Mouse (Mus musculus) heart, embryonic 10.5 days (tissue): Measurements from ENCODE around the gene Exosc7. TPM values are rescaled to one million over a fixed set of nuclear protein-coding genes. Genes with fewer than 3 reads are reported as not detected.

Experiments used
- DNase-seq: peaks from one replicate; pipeline ENCODE4 v3.0.0-alpha.2; 2017; ENCODE audit warnings: low spot score
- H3K27ac ChIP-seq: fragments of 300-500 bp; sonication (generic); 2 replicates; pipeline ENCODE4 v1.5.1; 2016; ENCODE audit warnings: mild to moderate bottlenecking
- H3K27me3 ChIP-seq: fragments of 300-500 bp; sonication (generic); 2 replicates; pipeline ENCODE4 v1.6.1; 2016; ENCODE audit warnings: mild to moderate bottlenecking; ENCODE audit not compliant: poor library complexity, insufficient read depth, severe bottlenecking
- H3K36me3 ChIP-seq: fragments of 300-500 bp; sonication (generic); 2 replicates; pipeline ENCODE4 v1.6.1; 2016; ENCODE audit warnings: mild to moderate bottlenecking, moderate library complexity
- H3K4me1 ChIP-seq: fragments of 300-500 bp; sonication (generic); 2 replicates; pipeline ENCODE4 v1.6.1; 2016; ENCODE audit warnings: mild to moderate bottlenecking
- H3K4me3 ChIP-seq: fragments of 300-500 bp; sonication (generic); 2 replicates; pipeline ENCODE4 v1.5.1; 2016; ENCODE audit warnings: mild to moderate bottlenecking, moderate library complexity
- H3K9me3 ChIP-seq: fragments of 300-500 bp; sonication (generic); 2 replicates; pipeline ENCODE4 v1.6.1; 2016; ENCODE audit warnings: mild to moderate bottlenecking, moderate library complexity
- WGBS: fragments of 180-500 bp; shearing (Covaris S2); methylation state at CpG from one replicate; pipeline ENCODE4 v1.1.7; 2016; 5-methylcytosine and 5-hydroxymethylcytosine counted together
- polyA plus RNA-seq: library from polyadenylated mRNA; unstranded; fragments of >200 nt; fragmentation: Nextera tagmentation; extraction: Ambion mirVana; gene quantifications from 2 replicates; pipeline ENCODE4 v1.2.1, GENCODE M21; 2016

The Exosc7 gene
- polyA plus RNA-seq: 102 and 138 TPM in 2 replicates

DNA sequence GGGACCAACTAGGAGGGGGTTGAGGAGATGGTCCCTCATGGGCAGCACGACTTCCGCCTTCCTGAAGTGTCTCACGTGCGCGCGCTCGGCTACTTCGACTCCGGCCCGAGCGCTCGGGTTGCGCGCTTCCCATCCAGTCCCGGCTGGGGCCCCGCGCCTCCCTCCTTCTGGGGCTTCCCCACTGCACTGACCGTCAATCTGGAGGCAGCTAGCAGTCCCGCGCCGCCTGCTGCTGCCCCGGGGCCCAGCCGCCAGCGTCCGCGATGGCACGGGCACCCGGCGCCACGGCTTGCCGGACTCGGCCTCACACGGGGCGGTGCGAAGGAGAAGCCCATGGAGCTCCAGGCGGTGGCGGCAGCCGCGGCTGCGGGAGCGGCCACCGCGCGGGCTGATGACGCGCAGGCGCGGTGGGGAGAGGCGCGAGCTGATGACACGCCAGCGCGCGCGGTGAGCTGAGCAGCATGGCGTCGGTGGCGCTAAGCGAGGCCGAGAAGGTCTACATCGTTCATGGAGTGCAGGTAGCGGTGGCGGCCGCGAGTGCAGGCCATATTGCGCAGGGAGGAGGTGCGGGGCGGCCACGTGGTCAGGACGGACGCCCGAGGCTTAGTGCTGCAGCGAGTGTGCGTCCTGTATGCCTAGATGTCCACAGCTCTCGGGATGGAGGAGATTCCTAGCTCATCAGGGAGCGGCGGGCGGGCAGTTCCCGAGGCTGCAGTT is at the start of gene Exosc7, which contains the start of gene Zdhhc3:
TSS of gene Exosc7 (plus strand) at position 411 of the 717 bp plus-strand sequence.
TSS of gene Zdhhc3 (minus strand) at position 401 of the 717 bp plus-strand sequence.
- H3K4me1 ChIP-seq: peaks cover 17% of the 10 kb centered on the region; the same call in 1 of the 2 replicates
- peak within 1 kb of the TSS; percentile 88 for H3K4me3 ChIP-seq
- no peaks in the 10 kb centered on the region for H3K27me3 ChIP-seq
- no peaks in the 10 kb centered on the region for H3K9me3 ChIP-seq
- peak within 1 kb of the TSS; percentile 97 for H3K27ac ChIP-seq
- under 1% methylated on average over 79 of the region's 79 CpGs for WGBS
- peak; percentile 93 for DNase-seq
- peaks cover 18% of the 10 kb centered on the region for H3K36me3 ChIP-seq

DNA sequence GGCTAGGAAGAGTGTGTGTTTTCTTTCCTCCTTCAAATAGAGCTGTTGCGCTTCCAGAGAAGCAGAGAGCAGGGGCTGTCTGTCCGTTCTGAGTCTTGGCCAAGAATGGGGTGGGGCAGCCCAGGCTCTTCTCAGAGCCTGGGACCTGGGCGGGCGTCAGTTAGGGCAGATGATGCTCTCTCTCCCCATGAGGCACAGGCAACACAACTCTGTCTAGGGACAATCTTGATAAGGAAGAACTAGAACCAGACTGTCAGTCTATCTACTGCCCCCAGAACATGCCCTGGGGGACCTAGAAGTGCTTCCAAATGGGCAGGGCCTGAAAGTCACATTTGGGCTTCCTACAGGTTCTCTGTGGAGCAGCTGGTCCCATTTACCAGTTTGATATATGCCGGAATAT is 33.9 kb upstream of the Exosc7 start:
- H3K4me1 ChIP-seq: no peaks in the 10 kb centered on the region
- H3K27ac ChIP-seq: no peak overlapping the region
- H3K9me3 ChIP-seq: no peaks in the 10 kb centered on the region
- no peaks in the 10 kb centered on the region for H3K27me3 ChIP-seq
- DNase-seq: no peak
- no peak overlapping the region for H3K4me3 ChIP-seq
- peaks cover 94% of the 10 kb centered on the region for H3K36me3 ChIP-seq
- 83% methylated on average over 5 of the region's 5 CpGs for WGBS

DNA sequence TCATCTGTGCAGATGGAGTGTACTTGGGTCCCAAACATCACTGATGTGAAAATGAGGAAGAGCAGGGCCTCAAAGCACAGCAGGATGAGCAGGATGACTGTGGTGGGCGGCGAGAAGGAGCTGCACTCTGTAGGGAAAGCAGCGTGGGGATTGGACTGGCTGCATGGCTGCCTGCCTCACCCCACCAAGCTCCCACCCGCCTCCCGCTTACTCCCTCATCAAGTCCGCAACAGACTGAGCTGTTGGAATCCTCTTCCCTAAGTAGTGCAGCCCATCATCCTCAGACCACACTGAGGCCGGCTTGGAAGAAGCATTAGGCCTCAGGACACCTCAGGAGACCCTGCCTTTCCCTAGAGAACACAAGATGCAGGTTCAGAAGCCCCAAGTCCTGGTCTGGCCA is 32.7 kb upstream of the Exosc7 start:
- no peaks in the 10 kb centered on the region for H3K4me1 ChIP-seq
- H3K36me3 ChIP-seq: peaks cover 96% of the 10 kb centered on the region
- no peaks in the 10 kb centered on the region for H3K27me3 ChIP-seq
- H3K9me3 ChIP-seq: no peaks in the 10 kb centered on the region
- 92% methylated on average over 7 of the region's 7 CpGs for WGBS
- H3K4me3 ChIP-seq: no peak overlapping the region
- no peak overlapping the region for H3K27ac ChIP-seq
- no peak for DNase-seq

DNA sequence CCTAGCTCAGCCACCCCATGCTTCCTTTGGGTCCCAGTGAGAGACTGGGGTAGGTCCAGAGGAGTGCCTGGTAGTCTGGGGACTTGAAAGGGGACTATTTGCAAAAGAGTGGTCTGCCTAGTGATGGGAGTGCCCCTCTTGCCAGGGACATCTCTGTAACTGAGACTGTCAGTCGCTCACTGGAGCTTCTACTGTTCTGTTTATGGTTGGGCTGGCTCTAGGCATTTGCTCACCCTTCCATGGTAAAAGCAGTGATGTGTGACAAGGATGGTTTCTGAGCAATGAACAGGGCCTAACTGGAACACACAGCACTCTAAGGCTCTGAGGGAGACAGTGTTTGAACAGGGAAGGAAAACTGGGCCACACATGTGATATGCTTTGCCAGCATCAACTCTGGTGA is 32.2 kb upstream of the Exosc7 start:
- Histone ChIP-seq H3K27ac (no peak overlapping the region), H3K9me3 (no peaks in the 10 kb centered on the region), H3K4me1 (no peaks in the 10 kb centered on the region), H3K4me3 (no peak overlapping the region), H3K36me3 (peaks cover 96% of the 10 kb centered on the region), H3K27me3 (no peaks in the 10 kb centered on the region)
- WGBS: 76% methylated on average over 1 of the region's 1 CpGs
- DNase-seq: no peak

DNA sequence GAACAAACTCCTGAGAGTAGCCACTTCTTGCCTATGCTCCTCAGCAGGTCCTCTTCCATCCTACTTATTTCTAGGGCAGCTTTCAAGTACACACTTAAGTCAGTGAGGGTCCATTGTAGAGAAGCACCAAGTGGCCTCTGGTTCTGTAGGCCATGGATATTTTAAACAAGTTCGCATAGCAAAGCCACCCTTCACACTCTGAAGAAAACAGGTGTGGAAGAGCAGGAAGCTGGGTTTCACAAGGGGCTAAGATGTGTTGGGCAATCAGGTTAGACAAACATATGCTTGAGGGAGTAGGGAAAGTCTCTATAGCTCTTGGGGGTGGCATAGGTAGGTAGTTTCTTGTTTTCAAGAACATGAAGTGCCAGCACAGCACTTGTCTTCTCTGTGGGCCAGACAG is 27.6 kb upstream of the Exosc7 start:
- DNase-seq: no peak
- peaks cover 98% of the 10 kb centered on the region for H3K36me3 ChIP-seq
- no peaks in the 10 kb centered on the region for H3K4me1 ChIP-seq
- no peak overlapping the region for H3K4me3 ChIP-seq
- no peak overlapping the region for H3K27ac ChIP-seq
- 86% methylated on average over 1 of the region's 1 CpGs for WGBS
- H3K9me3 ChIP-seq: no peaks in the 10 kb centered on the region
- H3K27me3 ChIP-seq: no peaks in the 10 kb centered on the region

DNA sequence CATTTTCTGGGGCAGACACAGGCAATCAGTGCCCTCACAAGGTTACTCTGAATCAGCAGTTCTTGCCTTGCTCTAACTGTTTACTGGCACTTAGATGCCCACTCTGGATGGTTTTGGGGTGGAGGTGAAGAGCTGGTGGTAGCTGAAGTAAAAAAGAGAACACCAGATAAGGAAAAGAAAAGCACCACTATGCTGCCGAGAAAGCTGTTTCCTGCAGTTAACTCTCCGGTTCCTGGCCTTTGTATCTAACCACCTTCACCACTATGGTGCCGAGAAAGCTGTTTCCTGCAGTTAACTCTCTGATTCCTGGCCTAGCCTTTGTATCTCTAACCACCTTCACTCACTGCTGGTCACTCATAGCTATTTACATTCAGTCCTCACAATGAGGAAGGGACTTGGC is 25.5 kb upstream of the Exosc7 start:
- Histone ChIP-seq H3K4me3 (no peak overlapping the region), H3K36me3 (peaks cover 90% of the 10 kb centered on the region), H3K4me1 (no peaks in the 10 kb centered on the region), H3K9me3 (no peaks in the 10 kb centered on the region), H3K27me3 (no peaks in the 10 kb centered on the region), H3K27ac (no peak overlapping the region)
- WGBS: 53% methylated on average over 3 of the region's 3 CpGs
- DNase-seq: no peak

DNA sequence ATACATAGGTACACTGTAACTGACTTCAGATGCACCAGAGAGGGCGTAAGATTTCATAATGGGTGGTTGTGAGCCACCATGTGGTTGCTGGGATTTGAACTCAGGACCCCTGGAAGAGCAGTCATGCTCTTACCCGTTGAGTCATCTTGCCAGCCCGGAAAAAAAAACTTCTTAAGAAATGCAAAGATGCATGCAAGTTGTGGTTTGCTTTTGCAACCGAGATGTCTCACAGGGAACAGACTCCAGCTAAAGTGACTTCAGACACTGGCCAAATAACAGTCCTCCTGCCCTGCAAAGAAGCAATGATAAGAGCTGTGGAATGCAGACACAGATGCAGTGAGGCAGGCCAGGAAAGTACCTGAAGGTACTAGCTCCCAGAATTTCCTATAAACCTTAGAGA is 22.2 kb upstream of the Exosc7 start:
- WGBS: 76% methylated on average over 4 of the region's 4 CpGs
- Histone ChIP-seq H3K9me3 (no peaks in the 10 kb centered on the region), H3K36me3 (peaks cover 80% of the 10 kb centered on the region)

DNA sequence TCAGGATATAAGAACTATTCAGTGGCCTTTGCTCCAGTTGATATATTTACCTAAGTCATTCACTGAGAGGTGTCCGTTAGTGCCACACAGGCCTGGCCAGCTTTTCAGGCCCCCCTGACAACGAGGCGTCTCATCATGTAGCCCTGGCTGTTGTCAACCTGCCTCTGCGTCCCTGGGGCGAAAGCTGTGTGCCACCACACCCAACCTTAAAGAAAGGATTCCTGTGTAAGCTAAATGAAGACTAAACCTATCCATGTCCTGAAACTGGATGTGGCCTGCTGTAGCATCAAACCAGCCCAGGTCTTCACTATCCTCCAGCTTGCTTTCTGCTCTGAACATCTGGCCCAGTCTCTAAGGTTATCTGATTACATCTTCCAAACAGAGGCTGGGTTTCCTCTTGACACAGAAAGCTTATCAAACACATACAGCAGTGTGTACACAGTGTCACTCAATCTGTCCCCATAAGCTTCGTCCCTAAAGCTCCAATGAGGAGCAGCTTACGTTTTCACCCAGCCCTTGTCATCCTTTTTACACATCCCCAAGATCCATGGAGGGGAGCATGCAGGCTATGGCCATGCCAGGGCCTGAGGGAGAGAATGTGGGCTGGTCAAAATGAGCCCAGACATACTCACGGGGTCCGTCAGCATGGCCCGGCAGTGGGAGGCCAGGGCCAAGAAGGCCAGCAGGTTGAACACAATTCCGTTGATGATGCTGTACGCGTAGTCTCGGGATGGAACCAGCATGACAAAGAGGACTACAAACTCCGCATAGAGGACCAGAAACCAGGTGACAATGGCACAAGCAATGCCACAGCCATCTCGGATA is 13.2 kb upstream of the Exosc7 start:
- no peaks in the 10 kb centered on the region for H3K9me3 ChIP-seq
- no peaks in the 10 kb centered on the region for H3K4me1 ChIP-seq
- H3K27me3 ChIP-seq: no peaks in the 10 kb centered on the region
- no peak for DNase-seq
- H3K4me3 ChIP-seq: no peak overlapping the region
- 89% methylated on average over 16 of the region's 16 CpGs for WGBS
- H3K36me3 ChIP-seq: peaks cover 66% of the 10 kb centered on the region
- H3K27ac ChIP-seq: no peak overlapping the region

More for the DNA sequence above, 22.2 kb upstream of the Exosc7 start:
- Histone ChIP-seq H3K4me3 (no peak overlapping the region), H3K27me3 (no peaks in the 10 kb centered on the region), H3K27ac (no peak overlapping the region), H3K4me1 (no peaks in the 10 kb centered on the region)
- DNase-seq: no peak

DNA sequence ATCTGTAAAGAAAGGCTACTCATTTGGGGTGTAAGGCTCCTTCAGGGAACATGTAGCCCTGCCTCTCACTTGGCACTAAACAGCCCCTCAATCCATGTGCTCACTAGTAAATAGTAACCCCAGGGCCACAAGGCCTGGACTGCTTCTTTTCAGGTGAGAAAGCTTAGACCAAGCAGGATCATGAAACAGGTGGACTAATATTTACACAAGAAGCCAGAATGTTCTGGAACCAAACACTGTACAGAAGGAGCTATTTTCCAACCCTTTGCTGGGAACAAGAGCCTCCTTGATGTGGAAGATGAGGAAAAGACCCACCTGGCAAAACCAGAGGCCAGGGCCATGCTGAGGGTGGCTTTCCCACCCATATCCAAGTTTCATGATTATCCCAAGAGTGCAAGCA is 9.6 kb upstream of the Exosc7 start:
- H3K4me3 ChIP-seq: no peak overlapping the region
- H3K9me3 ChIP-seq: no peaks in the 10 kb centered on the region
- H3K27ac ChIP-seq: no peak overlapping the region
- no peaks in the 10 kb centered on the region for H3K27me3 ChIP-seq
- H3K36me3 ChIP-seq: peaks cover 42% of the 10 kb centered on the region
- DNase-seq: no peak
- no peaks in the 10 kb centered on the region for H3K4me1 ChIP-seq

DNA sequence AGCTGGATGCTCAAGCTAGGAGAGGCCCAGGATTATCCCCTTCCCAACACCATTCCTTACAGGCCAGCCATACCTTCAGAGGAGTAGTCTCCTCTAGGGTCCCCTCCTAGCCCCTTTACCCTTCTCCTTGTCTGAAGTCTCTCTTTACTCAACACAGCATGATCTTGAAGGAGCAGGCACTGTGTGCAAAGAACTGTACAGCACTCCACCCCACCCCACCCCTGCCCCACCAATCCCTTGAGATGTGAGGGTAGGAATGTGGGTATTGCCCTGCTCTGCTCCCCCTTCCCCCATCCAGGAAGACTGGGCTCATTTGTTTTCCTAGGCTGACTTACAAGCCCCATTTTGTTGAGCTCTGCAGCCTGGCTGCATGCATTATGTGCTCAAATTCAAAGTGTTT is 8.7 kb upstream of the Exosc7 start:
- Histone ChIP-seq H3K27ac (no peak overlapping the region), H3K4me1 (no peaks in the 10 kb centered on the region), H3K36me3 (peaks cover 35% of the 10 kb centered on the region), H3K9me3 (no peaks in the 10 kb centered on the region), H3K27me3 (no peaks in the 10 kb centered on the region), H3K4me3 (no peak overlapping the region)
- no peak for DNase-seq

DNA sequence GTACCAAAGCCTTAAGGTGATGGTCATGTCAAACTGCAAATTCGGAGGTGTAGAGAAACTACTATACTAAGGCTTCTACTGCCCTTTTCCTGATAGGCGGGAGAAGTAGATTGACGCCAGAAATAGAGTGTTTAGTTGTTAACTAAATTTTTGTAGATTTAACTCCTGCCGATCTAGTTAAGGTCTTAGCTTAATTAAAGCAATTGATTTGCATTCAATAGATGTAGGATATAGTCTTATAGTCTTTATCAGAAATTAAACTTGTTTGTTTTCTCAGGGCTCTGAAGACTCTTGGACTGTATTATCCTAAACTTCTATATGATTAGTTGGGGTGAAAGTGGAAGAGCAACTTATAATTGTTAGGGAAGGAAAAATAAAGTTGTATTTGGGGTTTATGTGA is 5.8 kb upstream of the Exosc7 start:
- no peak overlapping the region for H3K4me3 ChIP-seq
- no peak for DNase-seq
- H3K4me1 ChIP-seq: peaks cover 8% of the 10 kb centered on the region; the same call in 1 of the 2 replicates
- no peaks in the 10 kb centered on the region for H3K27me3 ChIP-seq
- no peak overlapping the region for H3K27ac ChIP-seq
- H3K36me3 ChIP-seq: peaks cover 20% of the 10 kb centered on the region
- no peaks in the 10 kb centered on the region for H3K9me3 ChIP-seq
- 87% methylated on average over 4 of the region's 4 CpGs for WGBS

DNA sequence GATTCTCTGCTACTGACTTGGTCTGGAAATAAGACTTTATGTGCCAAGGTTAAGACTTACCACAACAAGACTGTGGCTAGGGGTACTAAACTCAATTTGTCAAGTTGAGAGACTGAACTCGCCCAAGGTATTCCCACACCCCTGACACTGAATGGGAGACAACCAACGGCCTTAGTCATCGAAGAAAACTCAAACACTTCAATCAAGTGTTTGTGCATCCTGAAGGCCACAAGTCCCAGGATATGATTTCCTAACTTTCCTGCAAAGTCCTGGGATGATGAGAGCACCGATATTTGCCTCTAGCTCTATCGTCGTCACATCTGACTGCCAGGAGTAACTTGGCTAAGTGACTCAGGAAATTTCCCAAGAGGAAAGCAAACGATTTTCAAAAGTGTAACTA is 3.8 kb upstream of the Exosc7 start:
- H3K4me1 ChIP-seq: peaks cover 17% of the 10 kb centered on the region; the same call in 1 of the 2 replicates
- no peak overlapping the region for H3K27ac ChIP-seq
- no peak for DNase-seq
- no peaks in the 10 kb centered on the region for H3K9me3 ChIP-seq
- peaks cover 16% of the 10 kb centered on the region for H3K36me3 ChIP-seq
- WGBS: 92% methylated on average over 7 of the region's 7 CpGs
- no peaks in the 10 kb centered on the region for H3K27me3 ChIP-seq
- no peak overlapping the region for H3K4me3 ChIP-seq

DNA sequence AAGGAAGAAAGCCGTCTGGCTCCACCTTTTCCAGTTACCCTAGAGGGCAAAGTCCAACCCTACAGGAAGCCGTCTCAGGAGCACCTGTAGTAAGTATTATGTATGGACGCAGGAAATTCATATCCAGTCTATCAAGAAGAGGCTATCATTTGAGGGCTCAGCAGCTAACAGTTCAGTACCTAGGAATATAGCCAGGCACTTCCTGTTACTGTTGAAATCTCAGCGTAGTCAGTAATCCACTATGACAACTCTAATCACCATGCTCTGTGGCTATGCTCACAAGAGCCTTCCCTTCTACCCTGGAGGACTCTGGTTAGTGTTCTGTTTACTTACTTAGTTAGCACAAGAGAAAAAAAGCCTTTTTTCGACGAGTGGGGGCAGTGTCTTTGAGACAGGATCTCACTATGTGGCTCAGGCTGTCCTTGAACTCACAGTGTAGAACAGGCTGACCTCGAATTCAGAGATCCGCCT is 1.2 kb upstream of the Exosc7 start:
- Histone ChIP-seq H3K36me3 (peaks cover 16% of the 10 kb centered on the region), H3K4me1 (peaks cover 17% of the 10 kb centered on the region; the same call in 1 of the 2 replicates), H3K9me3 (no peaks in the 10 kb centered on the region), H3K27ac (peak overlapping the region; percentile 97), H3K4me3 (peak overlapping the region; percentile 88), H3K27me3 (no peaks in the 10 kb centered on the region)
- no peak for DNase-seq
- WGBS: 61% methylated on average over 8 of the region's 8 CpGs
